Mouse (Mus musculus): Measurements from ENCODE around the gene Ing4.

Gene Ing4

GRCm38 (mm10) chr6:125090341-125091085, 51.0 kb downstream of the Ing4 start:
- in situ Hi-C loops (cut with MboI), result no loop called here

- in situ Hi-C loops (cut with MboI), result no loop called here
These were observed 52.8 kb downstream of the Ing4 start for GRCm38 (mm10) chr6:125092372-125092771.

GRCm38 (mm10) chr6:125094843-125095242, 55.3 kb downstream of the Ing4 start:
- in situ Hi-C loops (cut with MboI), result no loop called here

- in situ Hi-C loops (cut with MboI), result no loop called here
These were observed 56.1 kb downstream of the Ing4 start, which contains the start of gene Chd4 for GRCm38 (mm10) chr6:125095391-125096278. Gene Chd4, plus strand, starts transcription at chr6:125095981.

- in situ Hi-C loops (cut with MboI), result no loop called here
These were observed 56.7 kb downstream of the Ing4 start for GRCm38 (mm10) chr6:125096279-125096596.

- in situ Hi-C loops (cut with MboI), result no loop called here
These were observed 57.2 kb downstream of the Ing4 start for GRCm38 (mm10) chr6:125096597-125097345.

DNA sequence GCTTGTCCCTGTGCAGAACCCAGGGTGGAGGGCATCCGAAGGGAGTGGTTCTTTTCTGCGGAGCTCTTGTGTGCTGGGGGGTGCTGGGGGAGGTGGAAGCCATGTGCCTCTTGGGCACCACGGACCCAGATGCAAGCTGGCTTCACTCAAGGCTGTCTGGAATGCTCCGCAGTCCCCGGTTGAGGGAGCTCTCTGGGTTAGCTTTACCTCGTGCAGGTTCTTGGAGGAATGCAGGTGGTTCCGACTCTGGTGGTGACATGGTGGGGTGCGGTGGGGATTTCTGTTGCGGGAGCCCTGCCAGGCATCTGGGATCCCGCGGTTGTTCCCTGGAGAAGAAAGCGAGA, 57.8 kb downstream of the Ing4 start:
- in situ Hi-C loops (cut with MboI), result no loop called here

DNA sequence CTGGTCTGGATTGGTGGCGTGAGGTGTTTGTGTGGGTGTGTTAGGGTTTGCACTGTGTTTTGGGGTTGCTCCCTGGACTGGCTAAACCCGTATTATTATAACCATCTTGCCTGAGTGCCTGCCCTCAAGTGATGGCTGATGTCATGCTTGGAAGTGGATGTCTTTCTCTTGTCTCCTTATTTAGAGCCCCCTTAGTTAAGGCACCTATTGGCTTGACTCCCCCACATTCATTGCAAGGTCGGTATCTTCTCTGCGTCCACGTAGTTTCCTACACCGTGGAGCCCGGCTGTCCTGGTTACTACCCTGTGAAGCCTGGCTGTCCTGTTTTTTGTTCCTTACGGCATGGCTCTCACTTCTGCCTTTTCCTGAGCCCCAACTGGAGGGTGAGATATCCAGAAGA, 58.4 kb downstream of the Ing4 start:
- in situ Hi-C loops (cut with MboI), result no loop called here

GRCm38 (mm10) chr6:125098513-125098912, 59.0 kb downstream of the Ing4 start:
- in situ Hi-C loops (cut with MboI), result no loop called here
